Mouse (Mus musculus): ENCODE measurements around the gene Amfr. TPM values are rescaled to one million over a fixed set of nuclear protein-coding genes. Genes with fewer than 3 reads are reported as not detected.

Gene Amfr
- total RNA-seq, 4 experiments from 2014 or later, result 128 to 132 (median 131) TPM

- no peak for DNase-seq (ENCODE audit: low spot score in 2 of 2)
These were observed 79.4 kb downstream of the Amfr start for GRCm38 (mm10) chr8:93933288-93933687.

GRCm38 (mm10) chr8:93932873-93933272, 79.8 kb downstream of the Amfr start:
- peak; percentile 69 to 85 for DNase-seq (ENCODE audit: low spot score in 2 of 2)

- DNase-seq (ENCODE audit: low spot score in 2 of 2), result peak in 1 of 2 experiments; percentile 67
These were observed 81.3 kb downstream of the Amfr start for GRCm38 (mm10) chr8:93931336-93931735.

- DNase-seq (ENCODE audit: low spot score in 2 of 2), result no peak
These were observed 83.4 kb downstream of the Amfr start for GRCm38 (mm10) chr8:93929233-93929632.

GRCm38 (mm10) chr8:93925513-93925912, 87.1 kb downstream of the Amfr start:
- no peak for DNase-seq (ENCODE audit: low spot score in 2 of 2)

GRCm38 (mm10) chr8:93923897-93924334, 88.7 kb downstream of the Amfr start:
- DNase-seq (ENCODE audit: low spot score in 2 of 2), result peak in 1 of 2 experiments; percentile 93

Small RNAs within 50 kb of the gene (microRNA-seq; reads per million reads assigned to microRNA genes)
- gene Gm24159, result 0 reads per million in 2 experiments

Other genes starting within 250 kb of the Amfr start
- 100 to 1,000 TPM; 673 to 703 (median 694) TPM for gene Gnao1, start 202.9 kb downstream of the Amfr start, total RNA-seq (2022)
- gene Nudt21, start 24.2 kb upstream of the Amfr start, total RNA-seq (2022), result 10 to 100 TPM; 42.5 to 50.6 (median 47.7) TPM
- 100 to 1,000 TPM in 1 of 4 experiments, 10 to 100 TPM in 3; 97.3 to 111 (median 99.2) TPM for gene Ogfod1, start 24.4 kb upstream of the Amfr start, total RNA-seq (2022)
- 10 to 100 TPM; 33.2 to 41.9 (median 38.5) TPM for gene Bbs2, start 86.1 kb upstream of the Amfr start, total RNA-seq (2022)
- gene Mt4, start 124.4 kb upstream of the Amfr start, total RNA-seq (2022), result not detected
- 100 to 1,000 TPM; 785 to 962 (median 864) TPM for gene Mt3, start 139.8 kb upstream of the Amfr start, total RNA-seq (2022)
- gene Mt2, start 159.8 kb upstream of the Amfr start, total RNA-seq (2022), result 100 to 1,000 TPM; 287 to 602 (median 391) TPM
- gene Mt1, start 166.2 kb upstream of the Amfr start, total RNA-seq (2022), result 100 to 1,000 TPM; 307 to 666 (median 449) TPM
- gene Nup93, start 201.7 kb upstream of the Amfr start, total RNA-seq (2022), result 10 to 100 TPM; 48.3 to 54.1 (median 49.8) TPM

Data from left cerebral cortex, adult 8-10 months (tissue).